Mouse (Mus musculus): ENCODE measurements around the gene Ufsp1.
"Not testable (repeated sequence)": the region's sequence is repeated elsewhere in the genome, so short reads cannot be mapped to it uniquely, and the experiment has no call there.

The Ufsp1 gene

GRCm38 (mm10) chr5:137293839-137294743 is at the start of gene Ufsp1:
Gene Ufsp1 (plus strand): TSS chr5:137294629.
- DNase-seq (ENCODE audit: low spot score in 2 of 2): peak; percentile 84 to 90

GRCm38 (mm10) chr5:137263897-137264720 is 30.3 kb upstream of the Ufsp1 start:
- peak in 1 of 2 experiments; percentile 40 for DNase-seq (ENCODE audit: low spot score in 2 of 2)

GRCm38 (mm10) chr5:137264787-137265186 is 29.6 kb upstream of the Ufsp1 start:
- no peak for DNase-seq (ENCODE audit: low spot score in 2 of 2)

GRCm38 (mm10) chr5:137268131-137268910 is 26.1 kb upstream of the Ufsp1 start:
- no peak for DNase-seq (ENCODE audit: low spot score in 2 of 2)

GRCm38 (mm10) chr5:137277360-137278342 is 16.8 kb upstream of the Ufsp1 start:
- DNase-seq (ENCODE audit: low spot score in 2 of 2): no peak

- DNase-seq (ENCODE audit: low spot score in 2 of 2): not testable (repeated sequence)
Observed at GRCm38 (mm10) chr5:137284411-137284810, 10.0 kb upstream of the Ufsp1 start.

GRCm38 (mm10) chr5:137285045-137285444 is 9.4 kb upstream of the Ufsp1 start:
- peak; percentile 42 to 71 for DNase-seq (ENCODE audit: low spot score in 2 of 2)

- no peak for DNase-seq (ENCODE audit: low spot score in 2 of 2)
Observed at GRCm38 (mm10) chr5:137285986-137286385, 8.4 kb upstream of the Ufsp1 start.

GRCm38 (mm10) chr5:137286655-137287031 is 7.8 kb upstream of the Ufsp1 start:
- peak; percentile 61 to 84 for DNase-seq (ENCODE audit: low spot score in 2 of 2)

GRCm38 (mm10) chr5:137287032-137287952 is 7.1 kb upstream of the Ufsp1 start, which contains the start of gene Ache:
Gene Ache (plus strand): TSS chr5:137287519.
- DNase-seq (ENCODE audit: low spot score in 2 of 2): peak in 1 of 2 experiments; percentile 25

- DNase-seq (ENCODE audit: low spot score in 2 of 2): peak; percentile 32 to 45
Observed at GRCm38 (mm10) chr5:137287953-137288743, 6.3 kb upstream of the Ufsp1 start.

GRCm38 (mm10) chr5:137288999-137289470 is 5.4 kb upstream of the Ufsp1 start:
- DNase-seq (ENCODE audit: low spot score in 2 of 2): peak in 1 of 2 experiments; percentile 39

GRCm38 (mm10) chr5:137289591-137290365 is 4.7 kb upstream of the Ufsp1 start:
- DNase-seq (ENCODE audit: low spot score in 2 of 2): no peak

- peak; percentile 48 to 63 for DNase-seq (ENCODE audit: low spot score in 2 of 2)
Observed at GRCm38 (mm10) chr5:137290677-137291076, 3.8 kb upstream of the Ufsp1 start.

GRCm38 (mm10) chr5:137291381-137291926 is 3.0 kb upstream of the Ufsp1 start:
- DNase-seq (ENCODE audit: low spot score in 2 of 2): no peak

- peak in 1 of 2 experiments; percentile 45 for DNase-seq (ENCODE audit: low spot score in 2 of 2)
Observed at GRCm38 (mm10) chr5:137293282-137293681, 1.1 kb upstream of the Ufsp1 start.

- DNase-seq (ENCODE audit: low spot score in 2 of 2): no peak
Observed at GRCm38 (mm10) chr5:137294744-137295093, 290 bp downstream of the Ufsp1 start.
